ENCODE assay signal across 8 mouse cellular contexts in the genomic region with DNA sequence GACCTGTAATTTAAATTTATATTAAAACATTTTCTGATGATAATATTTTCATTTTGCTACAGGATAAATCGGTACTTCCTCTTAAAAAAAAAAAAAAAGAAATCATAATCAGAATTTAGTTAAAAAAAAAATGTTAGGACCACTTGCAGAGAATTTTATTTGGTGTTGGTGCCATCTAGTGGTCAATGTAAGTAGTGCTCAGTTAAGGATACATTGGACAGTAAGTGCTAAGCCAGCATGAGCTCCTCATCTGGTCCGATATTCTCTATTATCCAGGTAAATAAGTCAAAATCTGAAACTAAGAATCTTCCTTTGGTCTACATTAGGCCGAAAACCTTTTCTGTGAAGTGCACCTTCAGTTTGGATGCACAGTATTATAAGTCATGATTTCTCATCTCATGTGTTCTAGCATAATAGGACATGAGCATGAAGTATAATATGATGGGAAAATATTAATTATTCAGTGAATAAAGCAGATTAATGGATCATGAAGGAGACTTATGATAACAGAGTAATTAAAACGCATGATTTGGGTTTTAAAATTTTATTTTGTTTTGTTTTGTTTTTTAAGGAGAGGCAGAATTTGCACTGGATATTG. TPM values are rescaled to one million over a fixed set of nuclear protein-coding genes. Genes with fewer than 3 reads are reported as not detected.
DNase-seq lines count a peak whose midpoint lies in the region; ATAC-seq and TF ChIP-seq lines count a peak whose summit lies in the region.

No protein-coding gene starts in this region.

- H3K36me3 ChIP-seq in kidney, embryonic 16.5 days (ENCODE audit: insufficient read depth, low read length) = no peaks in the 10 kb centered on the region
- H3K36me3 ChIP-seq in forebrain, postnatal 0 days (ENCODE audit: insufficient read depth) = no peaks in the 10 kb centered on the region

- no peaks in the 10 kb centered on the region for H3K4me1 ChIP-seq in kidney, embryonic 16.5 days (ENCODE audit: insufficient read depth, low read length)
- no peaks in the 10 kb centered on the region for H3K4me1 ChIP-seq in forebrain, postnatal 0 days (ENCODE audit: insufficient read depth)

- intact Hi-C loops in left cerebral cortex, postnatal 10 days (cut with DNase I) = loop anchor here (5.0 kb wide), 1 partner anchor 248 kb away; no protein-coding TSS in a partner anchor

- no peak overlapping the region for H3K27ac ChIP-seq in kidney, embryonic 16.5 days (ENCODE audit: low read length)
- no peak overlapping the region for H3K27ac ChIP-seq in forebrain, postnatal 0 days (ENCODE audit: low read depth, low read length)

- H3K9me3 ChIP-seq in kidney, embryonic 16.5 days (ENCODE audit: low read length) = no peaks in the 10 kb centered on the region
- H3K9me3 ChIP-seq in forebrain, postnatal 0 days (ENCODE audit: low read length) = no peaks in the 10 kb centered on the region

- no peak overlapping the region for H3K4me2 ChIP-seq in kidney, embryonic 16.5 days (replicated peaks; ENCODE audit: low read depth, low read length)
- no peak overlapping the region for H3K4me2 ChIP-seq in forebrain, postnatal 0 days (ENCODE audit: low read depth)

- WGBS in kidney, embryonic 16.5 days = 10% methylated on average over 4 of the region's 4 CpGs
- 10% methylated on average over 4 of the region's 4 CpGs for WGBS in forebrain, postnatal 0 days

- peak; percentile 79 for TF ChIP-seq CTCF in forebrain, postnatal 0 days (IDR thresholded peaks at IDR 0.05; ENCODE audit: low read depth)

- H3K27me3 ChIP-seq in kidney, embryonic 16.5 days (ENCODE audit: insufficient read depth, low read length) = no peaks in the 10 kb centered on the region
- H3K27me3 ChIP-seq in forebrain, postnatal 0 days (ENCODE audit: insufficient read depth, low read length) = no peaks in the 10 kb centered on the region

- no peak overlapping the region for H3K9ac ChIP-seq in kidney, embryonic 16.5 days (replicated peaks; ENCODE audit: low read length)
- no peak overlapping the region for H3K9ac ChIP-seq in forebrain, postnatal 0 days

- DNase-seq in kidney, adult 8-10 months = peak; percentile 3 to 13
- DNase-seq in ES-CJ7 (ENCODE audit: low read depth, low spot score) = peak; percentile 63
- peak; percentile 30 for DNase-seq in c-Kit-positive CD71-positive TER-119-negative erythroid progenitor cells, embryonic 14.5 days (ENCODE audit: low read depth)
- peak; percentile 88 for DNase-seq in forebrain, postnatal 0 days
- DNase-seq in left cerebral cortex, postnatal 10 days (ENCODE audit: extremely low spot score in 1 of 2, low spot score in 2 of 2) = peak; percentile 19 to 69
- peak; percentile 71 for DNase-seq in retina, postnatal 1 day
- DNase-seq in T-cell, adult 2 months (ENCODE audit: low spot score) = no peak

- ATAC-seq in kidney, embryonic 16.5 days (ENCODE audit: low FRiP score, low TSS enrichment) = no peak
- ATAC-seq in forebrain, postnatal 0 days = peak; percentile 76

- no peak overlapping the region for H3K4me3 ChIP-seq in kidney, embryonic 16.5 days (ENCODE audit: low read length)
- no peak overlapping the region for H3K4me3 ChIP-seq in forebrain, postnatal 0 days (ENCODE audit: low read depth, low read length)

RNA-seq across cellular contexts. Expression of gene Olfr449, which starts 26.1 kb away (rescaled TPM):
- not detected in 2 replicates for polyA plus RNA-seq in kidney, embryonic 16.5 days (2015; fragmentation: Nextera tagmentation; extraction: Ambion mirVana)
- not detected in 2 replicates for total RNA-seq in forebrain, postnatal 0 days (2014; rRNA removed)
- not detected in 2 replicates for polyA plus RNA-seq in forebrain, postnatal 0 days (2015; fragmentation: Nextera tagmentation; extraction: Ambion mirVana)
- not detected for total RNA-seq in left cerebral cortex, postnatal 10 days (2021)

RNA-seq across cellular contexts. Expression of gene Olfr448, which starts 29.9 kb away (rescaled TPM):
- polyA plus RNA-seq in kidney, embryonic 16.5 days (2015; fragmentation: Nextera tagmentation; extraction: Ambion mirVana) = not detected in 2 replicates
- not detected in 2 replicates for total RNA-seq in forebrain, postnatal 0 days (2014; rRNA removed)
- not detected in 2 replicates for polyA plus RNA-seq in forebrain, postnatal 0 days (2015; fragmentation: Nextera tagmentation; extraction: Ambion mirVana)
- not detected for total RNA-seq in left cerebral cortex, postnatal 10 days (2021)

RNA-seq across cellular contexts. Expression of gene Olfr447, which starts 48.4 kb away (rescaled TPM):
- not detected in 2 replicates for polyA plus RNA-seq in kidney, embryonic 16.5 days (2015; fragmentation: Nextera tagmentation; extraction: Ambion mirVana)
- total RNA-seq in forebrain, postnatal 0 days (2014; rRNA removed) = not detected in 2 replicates
- not detected in 2 replicates for polyA plus RNA-seq in forebrain, postnatal 0 days (2015; fragmentation: Nextera tagmentation; extraction: Ambion mirVana)
- total RNA-seq in left cerebral cortex, postnatal 10 days (2021) = not detected

RNA-seq across cellular contexts. Expression of gene Olfr450, which starts 48.6 kb away (rescaled TPM):
- not detected in 2 replicates for polyA plus RNA-seq in kidney, embryonic 16.5 days (2015; fragmentation: Nextera tagmentation; extraction: Ambion mirVana)
- not detected in 2 replicates for total RNA-seq in forebrain, postnatal 0 days (2014; rRNA removed)
- polyA plus RNA-seq in forebrain, postnatal 0 days (2015; fragmentation: Nextera tagmentation; extraction: Ambion mirVana) = not detected in 2 replicates
- total RNA-seq in left cerebral cortex, postnatal 10 days (2021) = not detected
